Mouse (Mus musculus) limb, embryonic 14.5 days (tissue): Measurements from ENCODE around the gene Bach2. TPM values are rescaled to one million over a fixed set of nuclear protein-coding genes. Genes with fewer than 3 reads are reported as not detected.

ENCODE experiments used
- ATAC-seq: fragments of 200-750 bp; cut with Nextera tagmentation; 2 replicates; pipeline ENCODE4 v1.8.0; 2017; ENCODE audit warnings: low read depth, moderate number of reproducible peaks, moderate TSS enrichment; ENCODE audit not compliant: low FRiP score
- DNase-seq: peaks from one replicate; pipeline ENCODE4 v3.0.0-alpha.2; 2015; ENCODE audit warnings: low spot score
- H3K27ac ChIP-seq: fragments of 300-500 bp; sonication (generic); replicated peaks from 2 replicates; pipeline ENCODE4 v1.5.1; 2014; ENCODE audit warnings: low read depth, mild to moderate bottlenecking, low read length, moderate library complexity, mixed read lengths
- H3K27me3 ChIP-seq: fragments of 300-500 bp; sonication (generic); 2 replicates; pipeline ENCODE4 v1.6.1; 2014; ENCODE audit warnings: low read length, mixed read lengths; ENCODE audit not compliant: control insufficient read depth, insufficient read depth
- H3K36me3 ChIP-seq: fragments of 300-500 bp; sonication (generic); 2 replicates; pipeline ENCODE4 v1.6.1; 2014; ENCODE audit warnings: mild to moderate bottlenecking, low read length, moderate library complexity, mixed read lengths; ENCODE audit not compliant: control insufficient read depth, insufficient read depth
- H3K4me1 ChIP-seq: fragments of 300-500 bp; sonication (generic); 2 replicates; pipeline ENCODE4 v1.6.1; 2014; ENCODE audit warnings: antibody characterized with exemption, low read length, mixed read lengths; ENCODE audit not compliant: control insufficient read depth, insufficient read depth
- H3K4me2 ChIP-seq: fragments of 300-500 bp; sonication (generic); replicated peaks from 2 replicates; pipeline ENCODE4 v1.6.1; 2014; ENCODE audit warnings: low read depth, mild to moderate bottlenecking, low read length, moderate library complexity; ENCODE audit not compliant: severe bottlenecking
- H3K4me3 ChIP-seq: fragments of 300-500 bp; sonication (generic); replicated peaks from 2 replicates; pipeline ENCODE4 v1.5.1; 2014; ENCODE audit warnings: low read length
- H3K9ac ChIP-seq: fragments of 300-500 bp; sonication (generic); 2 replicates; pipeline ENCODE4 v1.6.1; 2014; ENCODE audit warnings: mild to moderate bottlenecking, low read depth, low read length, moderate library complexity; ENCODE audit not compliant: severe bottlenecking
- H3K9me3 ChIP-seq: fragments of 300-500 bp; sonication (generic); 2 replicates; pipeline ENCODE4 v1.6.1; 2016; ENCODE audit warnings: low read length; ENCODE audit not compliant: control insufficient read depth
- POLR2A ChIP-seq: fragments of 200-500 bp; IDR thresholded peaks from 2 replicates; pipeline ENCODE4 v1.8.0; 2012; ENCODE audit warnings: inconsistent platforms, mild to moderate bottlenecking, moderate library complexity, borderline replicate concordance; ENCODE audit not compliant: insufficient read depth, insufficient read length; ENCODE audit errors: extremely low read depth
- WGBS: fragments of 180-500 bp; shearing (Covaris S2); extraction: QIAGEN DNeasy Blood & Tissue Kit; methylation state at CpG from one replicate; pipeline ENCODE4 v1.1.7; 2014; 5-methylcytosine and 5-hydroxymethylcytosine counted together
- polyA plus RNA-seq, 2 experiments: library from polyadenylated mRNA; depleted of rRNA in 1 of 2; stranded (reverse) in 1 of 2; unstranded in 1 of 2; fragments of >200 nt; fragmentation: Nextera tagmentation in 1 of 2; extraction: Ambion mirVana in 1 of 2; gene quantifications; 2 replicates each; pipeline versions ENCODE4 v1.2.1 to v1.2.3; 2012 to 2014

The Bach2 gene
- polyA plus RNA-seq, 2 experiments = 6.0 to 9.6 TPM

- H3K9me3 ChIP-seq = no peaks in the 10 kb centered on the region
- ATAC-seq (peak; percentile 13; the same call in 1 of the 2 replicates), DNase-seq (no peak)
- WGBS = 36% methylated on average over 8 of the region's 8 CpGs
- peak overlapping the region; percentile 59 for H3K4me2 ChIP-seq
- H3K4me3 ChIP-seq = no peak overlapping the region
- H3K9ac ChIP-seq = no peak overlapping the region
- H3K27ac ChIP-seq = no peak overlapping the region
- peaks cover 37% of the 10 kb centered on the region for H3K4me1 ChIP-seq
- no peaks in the 10 kb centered on the region for H3K27me3 ChIP-seq
- TF ChIP-seq POLR2A = no peak
- H3K36me3 ChIP-seq = no peaks in the 10 kb centered on the region
Measured at GRCm38 (mm10) chr4:32532079-32532478, 293.5 kb downstream of the Bach2 start.

- no peak for DNase-seq
- Histone ChIP-seq H3K4me2 (no peak overlapping the region), H3K4me3 (no peak overlapping the region), H3K27me3 (no peaks in the 10 kb centered on the region), H3K9ac (no peak overlapping the region), H3K4me1 (peaks cover 47% of the 10 kb centered on the region), H3K36me3 (no peaks in the 10 kb centered on the region), H3K9me3 (no peaks in the 10 kb centered on the region), H3K27ac (no peak overlapping the region)
- 72% methylated on average over 7 of the region's 7 CpGs for WGBS
- TF ChIP-seq POLR2A = no peak
- ATAC-seq = no peak
Measured at GRCm38 (mm10) chr4:32533735-32534134, 295.1 kb downstream of the Bach2 start.

- DNase-seq = no peak
- Histone ChIP-seq H3K9ac (no peak overlapping the region), H3K36me3 (no peaks in the 10 kb centered on the region), H3K4me3 (no peak overlapping the region), H3K9me3 (no peaks in the 10 kb centered on the region), H3K4me1 (peaks cover 38% of the 10 kb centered on the region), H3K27ac (no peak overlapping the region), H3K4me2 (no peak overlapping the region), H3K27me3 (no peaks in the 10 kb centered on the region)
- no peak for TF ChIP-seq POLR2A
- whole genome bisulfite sequencing = 46% methylated on average over 7 of the region's 7 CpGs
- no peak for ATAC-seq
Measured at GRCm38 (mm10) chr4:32535626-32536025, 297.0 kb downstream of the Bach2 start.

GRCm38 (mm10) chr4:32536870-32537508, 298.4 kb downstream of the Bach2 start:
- no peak overlapping the region for H3K4me2 ChIP-seq

GRCm38 (mm10) chr4:32538088-32538487, 299.5 kb downstream of the Bach2 start:
- peak; percentile 81 for ATAC-seq
- WGBS = 12% methylated on average over 5 of the region's 5 CpGs
- H3K4me3 ChIP-seq = no peak overlapping the region
- no peaks in the 10 kb centered on the region for H3K27me3 ChIP-seq
- H3K9ac ChIP-seq = no peak overlapping the region
- DNase-seq = peak; percentile 81
- no peak overlapping the region for H3K27ac ChIP-seq
- no peak for TF ChIP-seq POLR2A
- H3K4me2 ChIP-seq = no peak overlapping the region
- H3K4me1 ChIP-seq = peaks cover 22% of the 10 kb centered on the region
- H3K36me3 ChIP-seq = no peaks in the 10 kb centered on the region
- H3K9me3 ChIP-seq = no peaks in the 10 kb centered on the region

More at GRCm38 (mm10) chr4:32536870-32537508, 298.4 kb downstream of the Bach2 start:
- ATAC-seq (no peak), DNase-seq (no peak)
- Histone ChIP-seq H3K27ac (no peak overlapping the region), H3K9ac (no peak overlapping the region), H3K27me3 (no peaks in the 10 kb centered on the region), H3K4me3 (no peak overlapping the region), H3K4me1 (peaks cover 25% of the 10 kb centered on the region), H3K36me3 (no peaks in the 10 kb centered on the region), H3K9me3 (no peaks in the 10 kb centered on the region)
- 38% methylated on average over 8 of the region's 8 CpGs for WGBS
- no peak for TF ChIP-seq POLR2A
